Mouse (Mus musculus) E14TG2a.4 (cell line): ENCODE measurements around the gene Iqcc.

Experiments used
- CTCF ChIP-seq: conservative IDR thresholded peaks from 2 replicates; pipeline ENCODE4 v1.5.1; 2014; ENCODE audit warnings: low read length
- NANOG ChIP-seq: IDR thresholded peaks from 2 replicates; pipeline ENCODE4 v1.6.1; 2014; ENCODE audit warnings: borderline replicate concordance, low read length, mixed read lengths
- POU5F1 ChIP-seq: IDR thresholded peaks from 2 replicates; pipeline ENCODE4 v1.6.1; 2014; ENCODE audit warnings: low read length, borderline replicate concordance

DNA sequence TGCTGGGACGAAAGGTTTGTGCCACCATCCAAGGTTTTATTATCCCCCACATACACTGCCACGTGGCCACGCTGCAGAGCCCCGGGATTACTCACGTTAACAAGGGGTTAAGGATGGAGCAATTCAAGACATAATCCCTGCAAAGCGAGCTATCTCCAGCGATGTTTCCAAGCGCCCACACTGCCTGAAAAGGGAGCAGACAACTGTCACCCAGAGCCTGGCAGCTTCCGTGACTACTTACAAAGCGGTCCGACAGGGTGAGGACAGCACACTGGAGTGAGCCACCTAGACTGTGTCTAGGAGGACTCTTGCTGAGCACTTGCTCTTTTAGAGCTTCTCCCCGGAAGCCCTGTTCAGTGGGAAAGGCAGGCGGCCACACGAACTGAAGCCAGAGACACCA, 35.9 kb upstream of the Iqcc start:
- TF ChIP-seq CTCF, result no peak
- no peak for TF ChIP-seq POU5F1
- TF ChIP-seq NANOG, result no peak
